Mouse (Mus musculus) testis, adult 2 months (tissue): Measurements from ENCODE around the gene Selenop.

Source experiments
- CTCF ChIP-seq: fragments of 200-500 bp; IDR thresholded peaks from 2 replicates; pipeline ENCODE4 v1.5.1; 2012; ENCODE audit warnings: low read depth, mild to moderate bottlenecking, inconsistent platforms, low read length, moderate library complexity; ENCODE audit not compliant: control insufficient read depth, insufficient read depth, insufficient replicate concordance
- POLR2A ChIP-seq: fragments of 200-500 bp; IDR thresholded peaks from 2 replicates; pipeline ENCODE4 v1.6.1; 2012; ENCODE audit warnings: low read depth, mild to moderate bottlenecking, inconsistent platforms, low read length, moderate library complexity; ENCODE audit not compliant: control insufficient read depth

- TF ChIP-seq CTCF: no peak
- TF ChIP-seq POLR2A: no peak
Observed at GRCm38 (mm10) chr15:3269996-3270645, 1.8 kb downstream of the Selenop start.
